Mouse (Mus musculus): ENCODE results near the gene Nr5a1. TPM values are rescaled to one million over a fixed set of nuclear protein-coding genes. Genes with fewer than 3 reads are reported as not detected.

The Nr5a1 gene
- polyA plus RNA-seq, 1 experiment from 2014 or later = 0.12 TPM

GRCm38 (mm10) chr2:38717436-38717835 is 3.1 kb upstream of the Nr5a1 start:
- H3K27me3 ChIP-seq = peaks cover 29% of the 10 kb centered on the region
- no peaks in the 10 kb centered on the region for H3K9me3 ChIP-seq (replicated peaks)
- 95% methylated on average over 2 of the region's 2 CpGs for WGBS
- H3K4me1 ChIP-seq = peaks cover 3% of the 10 kb centered on the region
- no peak overlapping the region for H3K9ac ChIP-seq
- no peak overlapping the region for H3K4me2 ChIP-seq (replicated peaks)
- no peak for ATAC-seq (ENCODE audit: low FRiP score)
- H3K27ac ChIP-seq = no peak overlapping the region
- no peaks in the 10 kb centered on the region for H3K36me3 ChIP-seq
- no peak overlapping the region for H3K4me3 ChIP-seq

DNA sequence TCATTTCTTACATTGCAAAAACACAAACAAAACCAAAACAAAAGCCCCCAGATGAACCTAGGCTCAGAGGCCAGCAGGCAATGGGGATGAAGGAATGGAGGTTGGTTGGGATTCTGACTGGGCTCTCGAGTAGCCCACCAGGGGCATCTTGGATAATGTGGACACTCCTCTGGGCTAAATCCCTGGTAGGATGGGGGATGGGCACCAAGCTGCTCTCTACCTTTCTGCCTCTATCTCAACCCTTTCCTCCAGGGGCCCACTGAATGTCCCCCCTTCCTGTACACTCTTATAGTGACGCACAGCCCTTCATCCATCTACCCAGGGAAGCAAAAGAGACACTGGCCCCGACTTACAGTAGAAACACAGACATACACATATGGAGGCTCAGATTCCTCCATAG is 746 bp downstream of the Nr5a1 start:
- Histone ChIP-seq H3K36me3 (no peaks in the 10 kb centered on the region), H3K27me3 (peaks cover 61% of the 10 kb centered on the region), H3K9ac (no peak overlapping the region), H3K4me2 (replicated peaks) (no peak overlapping the region), H3K4me3 (no peak overlapping the region), H3K9me3 (replicated peaks) (no peaks in the 10 kb centered on the region), H3K27ac (no peak overlapping the region), H3K4me1 (peaks cover 24% of the 10 kb centered on the region)
- 71% methylated on average over 3 of the region's 3 CpGs for WGBS
- ATAC-seq (ENCODE audit: low FRiP score) = no peak

- no peaks in the 10 kb centered on the region for H3K36me3 ChIP-seq
- ATAC-seq (ENCODE audit: low FRiP score) = no peak
- H3K9me3 ChIP-seq (replicated peaks) = no peaks in the 10 kb centered on the region
- H3K9ac ChIP-seq = no peak overlapping the region
- no peak overlapping the region for H3K4me3 ChIP-seq
- peaks cover 24% of the 10 kb centered on the region for H3K4me1 ChIP-seq
- H3K27me3 ChIP-seq = peaks cover 69% of the 10 kb centered on the region
- H3K4me2 ChIP-seq (replicated peaks) = no peak overlapping the region
- no peak overlapping the region for H3K27ac ChIP-seq
- 22% methylated on average over 11 of the region's 11 CpGs for WGBS
These were observed 1.6 kb downstream of the Nr5a1 start for GRCm38 (mm10) chr2:38712769-38713125.

DNA sequence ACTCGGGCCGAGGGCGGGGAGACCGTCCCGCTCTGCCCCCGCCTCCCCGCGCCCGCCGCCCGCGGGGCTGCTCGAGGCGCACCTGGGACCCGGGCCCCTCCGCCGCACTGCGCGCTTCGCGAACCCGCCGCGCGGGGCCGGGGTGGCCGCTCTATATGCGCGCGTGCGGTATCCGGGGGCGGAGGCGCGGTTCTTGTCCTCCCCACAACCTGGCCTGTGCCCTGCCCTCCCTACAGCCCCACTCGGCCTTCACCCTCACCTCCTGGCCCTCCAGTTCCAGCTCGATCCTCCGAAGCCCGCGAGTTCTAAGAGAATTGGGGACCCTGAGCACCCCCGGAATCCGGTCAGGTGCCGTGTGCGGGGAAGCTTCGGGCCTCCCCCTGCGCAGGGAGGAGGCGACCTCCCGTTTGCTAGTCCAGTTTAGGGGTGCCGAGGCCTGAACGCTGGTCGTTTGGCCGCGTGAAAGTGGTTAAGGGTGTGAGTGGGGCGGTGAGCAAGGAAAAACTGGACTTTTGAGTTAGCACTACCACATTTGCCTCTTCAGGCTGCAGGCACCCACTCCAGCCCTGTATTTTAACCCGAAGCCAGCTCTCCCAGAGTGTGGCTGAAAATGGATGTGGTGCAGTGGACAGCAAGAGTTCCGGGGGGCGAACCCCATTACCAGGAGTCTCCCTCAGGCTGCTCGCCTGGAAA is 2.1 kb downstream of the Nr5a1 start:
- H3K36me3 ChIP-seq = no peaks in the 10 kb centered on the region
- peak overlapping the region; percentile 15; the same call in 1 of the 2 replicates for H3K9ac ChIP-seq
- peaks cover 24% of the 10 kb centered on the region for H3K4me1 ChIP-seq
- H3K9me3 ChIP-seq (replicated peaks) = no peaks in the 10 kb centered on the region
- peak overlapping the region; percentile 33 for H3K4me3 ChIP-seq
- WGBS = 5% methylated on average over 50 of the region's 58 CpGs
- no peak for ATAC-seq (ENCODE audit: low FRiP score)
- H3K4me2 ChIP-seq (replicated peaks) = peak overlapping the region; percentile 50
- no peak overlapping the region for H3K27ac ChIP-seq
- peaks cover 74% of the 10 kb centered on the region for H3K27me3 ChIP-seq

DNA sequence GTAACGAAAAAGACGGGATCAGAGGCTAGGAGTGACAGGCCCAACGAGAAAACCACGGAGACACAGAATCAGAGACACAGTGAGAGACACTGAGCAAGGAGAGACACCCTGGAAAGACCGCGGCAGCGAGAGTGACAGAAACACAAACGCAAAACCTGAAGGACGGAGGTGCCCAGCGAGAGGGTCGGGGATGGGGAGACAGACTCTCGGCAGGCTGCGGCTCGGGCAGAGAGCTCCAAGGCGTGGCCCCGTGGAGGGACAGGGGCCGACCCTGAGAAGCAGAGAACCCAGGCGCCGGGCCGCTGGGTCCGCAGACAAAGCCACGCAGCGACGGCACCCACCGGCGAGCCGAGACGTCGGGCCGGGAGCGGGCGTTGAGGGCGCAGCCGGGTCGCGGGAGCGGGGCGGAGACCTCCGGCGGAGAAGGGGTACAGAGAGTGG is 2.9 kb downstream of the Nr5a1 start:
- ATAC-seq (ENCODE audit: low FRiP score) = no peak
- no peaks in the 10 kb centered on the region for H3K36me3 ChIP-seq
- H3K4me2 ChIP-seq (replicated peaks) = peak overlapping the region; percentile 50
- H3K9me3 ChIP-seq (replicated peaks) = no peaks in the 10 kb centered on the region
- WGBS = under 1% methylated on average over 39 of the region's 40 CpGs
- H3K27ac ChIP-seq = no peak overlapping the region
- peak overlapping the region; percentile 33 for H3K4me3 ChIP-seq
- H3K9ac ChIP-seq = peak overlapping the region; percentile 15; the same call in 1 of the 2 replicates
- H3K27me3 ChIP-seq = peaks cover 82% of the 10 kb centered on the region
- peaks cover 24% of the 10 kb centered on the region for H3K4me1 ChIP-seq

GRCm38 (mm10) chr2:38710304-38711241 is 3.8 kb downstream of the Nr5a1 start:
- Histone ChIP-seq H3K27me3 (peaks cover 91% of the 10 kb centered on the region), H3K4me1 (peaks cover 24% of the 10 kb centered on the region), H3K9me3 (replicated peaks) (no peaks in the 10 kb centered on the region), H3K4me2 (replicated peaks) (peak overlapping the region; percentile 48), H3K27ac (no peak overlapping the region), H3K36me3 (no peaks in the 10 kb centered on the region), H3K4me3 (peak overlapping the region; percentile 26), H3K9ac (peak overlapping the region; percentile 8; the same call in 1 of the 2 replicates)
- ATAC-seq (ENCODE audit: low FRiP score) = no peak
- WGBS = under 1% methylated on average over 75 of the region's 75 CpGs

DNA sequence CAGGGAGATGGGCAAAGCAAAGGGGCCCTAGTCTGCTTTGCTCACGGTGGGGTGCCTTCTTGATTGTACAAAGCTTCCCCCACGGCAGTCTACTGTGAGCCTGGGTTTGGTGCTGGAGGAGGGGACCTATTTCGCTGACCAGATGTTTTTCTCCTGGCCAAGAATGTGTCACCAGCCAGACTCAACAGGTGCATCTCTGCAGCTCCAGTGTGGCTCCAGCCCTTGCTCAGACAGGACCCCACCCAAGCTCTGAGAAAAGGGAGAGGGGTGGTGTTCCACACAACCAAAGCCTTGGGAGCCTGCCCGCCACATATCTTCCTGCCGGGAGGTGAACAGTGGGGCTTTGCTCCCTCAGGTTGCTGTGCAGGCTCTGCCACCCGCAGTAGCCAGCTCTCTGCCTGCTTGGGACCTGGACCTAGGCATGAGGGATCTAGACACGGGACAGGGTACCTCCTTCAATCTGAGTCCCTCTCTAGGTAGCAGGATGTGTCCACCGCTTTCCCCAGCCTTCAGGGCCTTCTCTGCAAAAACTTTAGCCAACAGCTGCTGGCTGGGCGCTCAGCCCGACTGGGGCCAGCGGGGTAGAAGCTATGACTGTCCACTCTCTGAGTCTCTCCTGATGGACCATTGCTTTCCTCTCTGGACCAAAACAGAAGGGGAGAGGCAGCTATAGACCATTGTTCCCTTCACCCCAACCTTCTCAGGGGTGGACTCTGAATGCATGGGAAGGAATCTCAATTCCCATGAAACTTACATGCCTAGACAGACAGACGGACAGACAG is 5.2 kb downstream of the Nr5a1 start:
- H3K9ac ChIP-seq = no peak overlapping the region
- no peak for ATAC-seq (ENCODE audit: low FRiP score)
- peaks cover 24% of the 10 kb centered on the region for H3K4me1 ChIP-seq
- no peaks in the 10 kb centered on the region for H3K36me3 ChIP-seq
- no peak overlapping the region for H3K4me3 ChIP-seq
- no peak overlapping the region for H3K27ac ChIP-seq
- peaks cover 95% of the 10 kb centered on the region for H3K27me3 ChIP-seq
- no peaks in the 10 kb centered on the region for H3K9me3 ChIP-seq (replicated peaks)
- no peak overlapping the region for H3K4me2 ChIP-seq (replicated peaks)
- WGBS = 28% methylated on average over 12 of the region's 12 CpGs

DNA sequence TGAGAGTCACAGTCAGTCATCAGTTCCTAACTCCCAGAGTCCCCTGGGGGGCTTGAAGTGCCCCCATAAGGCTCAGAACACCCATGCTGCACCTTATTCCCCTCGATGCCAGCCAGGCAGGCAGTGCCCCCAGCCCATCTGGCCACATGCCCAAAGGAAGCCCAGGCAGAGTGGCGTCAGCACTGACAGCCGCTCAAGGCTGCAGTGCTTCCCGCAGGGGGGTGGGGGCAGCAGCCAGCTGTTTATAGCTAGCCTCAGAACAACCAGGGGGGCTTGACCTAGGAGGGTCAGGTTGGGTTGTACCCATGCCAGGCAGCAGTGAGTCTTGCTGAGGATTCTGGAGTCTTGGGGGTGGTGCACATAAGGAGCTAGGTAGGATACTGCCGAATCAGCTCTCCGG is 7.7 kb downstream of the Nr5a1 start:
- Histone ChIP-seq H3K27ac (no peak overlapping the region), H3K9ac (no peak overlapping the region), H3K36me3 (no peaks in the 10 kb centered on the region), H3K4me1 (peaks cover 18% of the 10 kb centered on the region), H3K27me3 (peaks cover 85% of the 10 kb centered on the region), H3K4me3 (no peak overlapping the region), H3K9me3 (replicated peaks) (no peaks in the 10 kb centered on the region), H3K4me2 (replicated peaks) (no peak overlapping the region)
- no peak for ATAC-seq (ENCODE audit: low FRiP score)
- 38% methylated on average over 6 of the region's 6 CpGs for WGBS

GRCm38 (mm10) chr2:38705036-38705435 is 9.3 kb downstream of the Nr5a1 start:
- no peaks in the 10 kb centered on the region for H3K36me3 ChIP-seq
- 73% methylated on average over 4 of the region's 4 CpGs for WGBS
- no peaks in the 10 kb centered on the region for H3K9me3 ChIP-seq (replicated peaks)
- no peak for ATAC-seq (ENCODE audit: low FRiP score)
- no peak overlapping the region for H3K9ac ChIP-seq
- no peak overlapping the region for H3K27ac ChIP-seq
- peaks cover 4% of the 10 kb centered on the region for H3K4me1 ChIP-seq
- H3K4me2 ChIP-seq (replicated peaks) = no peak overlapping the region
- H3K4me3 ChIP-seq = no peak overlapping the region
- peaks cover 81% of the 10 kb centered on the region for H3K27me3 ChIP-seq

- Histone ChIP-seq H3K27ac (no peak overlapping the region), H3K4me2 (replicated peaks) (no peak overlapping the region), H3K4me1 (0 out of 2 replicates have a peak, but pooled peaks cover 3% of the 10 kb centered on the region), H3K9me3 (replicated peaks) (no peaks in the 10 kb centered on the region), H3K36me3 (no peaks in the 10 kb centered on the region), H3K4me3 (no peak overlapping the region), H3K9ac (no peak overlapping the region), H3K27me3 (peaks cover 81% of the 10 kb centered on the region)
- 86% methylated on average over 9 of the region's 9 CpGs for WGBS
- ATAC-seq (ENCODE audit: low FRiP score) = no peak
These were observed 10.0 kb downstream of the Nr5a1 start for GRCm38 (mm10) chr2:38704336-38704735.

- peaks cover 68% of the 10 kb centered on the region for H3K27me3 ChIP-seq
- H3K9ac ChIP-seq = no peak overlapping the region
- H3K4me2 ChIP-seq (replicated peaks) = no peak overlapping the region
- peaks cover 34% of the 10 kb centered on the region for H3K4me1 ChIP-seq
- no peak overlapping the region for H3K27ac ChIP-seq
- H3K36me3 ChIP-seq = no peaks in the 10 kb centered on the region
- no peaks in the 10 kb centered on the region for H3K9me3 ChIP-seq (replicated peaks)
- 71% methylated on average over 5 of the region's 5 CpGs for WGBS
- no peak overlapping the region for H3K4me3 ChIP-seq
- no peak for ATAC-seq (ENCODE audit: low FRiP score)
These were observed 14.2 kb downstream of the Nr5a1 start for GRCm38 (mm10) chr2:38700177-38700576.

- Histone ChIP-seq H3K27me3 (peaks cover 58% of the 10 kb centered on the region), H3K36me3 (no peaks in the 10 kb centered on the region), H3K4me3 (no peak overlapping the region), H3K27ac (no peak overlapping the region), H3K4me2 (replicated peaks) (no peak overlapping the region), H3K9me3 (replicated peaks) (no peaks in the 10 kb centered on the region), H3K4me1 (peaks cover 38% of the 10 kb centered on the region), H3K9ac (no peak overlapping the region)
- ATAC-seq (ENCODE audit: low FRiP score) = no peak
- WGBS = 83% methylated on average over 5 of the region's 5 CpGs
These were observed 15.7 kb downstream of the Nr5a1 start for GRCm38 (mm10) chr2:38698623-38699022.

Data from hindbrain, embryonic 12.5 days (tissue).